Mouse (Mus musculus): ENCODE data around the gene 5730522E02Rik. TPM values are rescaled to one million over a fixed set of nuclear protein-coding genes. Genes with fewer than 3 reads are reported as not detected.

5730522E02Rik gene
- polyA plus RNA-seq, 1 experiment from 2014 or later = 14.6 TPM

DNA sequence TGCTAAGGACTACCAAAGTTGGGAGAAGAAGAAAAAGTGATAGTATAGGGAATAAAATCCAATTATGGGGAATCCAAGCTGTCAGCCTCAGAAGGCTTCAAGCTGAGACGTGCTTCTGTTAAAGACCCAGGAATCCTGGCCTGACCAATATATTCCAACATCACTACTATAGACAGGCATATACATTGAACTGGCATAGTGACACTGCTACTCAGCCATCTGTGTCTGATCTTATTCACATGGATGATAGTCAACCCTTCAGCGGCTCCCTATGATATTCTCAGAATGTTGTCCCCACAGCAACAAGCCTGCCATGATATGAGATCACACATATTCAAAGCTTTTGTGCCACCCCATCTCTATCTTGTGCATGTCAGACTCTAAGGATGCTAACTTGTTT lies 284.3 kb downstream of the 5730522E02Rik start:
- no peak for ATAC-seq

GRCm38 (mm10) chr11:25902321-25902720 lies 308.2 kb downstream of the 5730522E02Rik start:
- Histone ChIP-seq H3K4me2 (ENCODE audit: low read length) (no peak overlapping the region), H3K27me3 (replicated peaks; ENCODE audit: control insufficient read depth, insufficient read depth, low read length) (no peaks in the 10 kb centered on the region), H3K4me3 (ENCODE audit: low read depth, low read length) (no peak overlapping the region), H3K9ac (ENCODE audit: low read length) (no peak overlapping the region), H3K9me3 (replicated peaks; ENCODE audit: control insufficient read depth, low read length) (no peaks in the 10 kb centered on the region), H3K4me1 (ENCODE audit: control insufficient read depth, insufficient read depth, low read length) (no peaks in the 10 kb centered on the region), H3K27ac (ENCODE audit: low read depth, low read length) (no peak overlapping the region), H3K36me3 (ENCODE audit: control insufficient read depth, insufficient read depth, low read length) (no peaks in the 10 kb centered on the region)
- DNase-seq (ENCODE audit: low spot score) (no peak), ATAC-seq (no peak)
- 55% methylated on average over 2 of the region's 2 CpGs for WGBS

More for the DNA sequence above, 284.3 kb downstream of the 5730522E02Rik start:
- H3K27me3 ChIP-seq (replicated peaks; ENCODE audit: control insufficient read depth, insufficient read depth, low read length) = no peaks in the 10 kb centered on the region
- no peaks in the 10 kb centered on the region for H3K4me1 ChIP-seq (ENCODE audit: control insufficient read depth, insufficient read depth, low read length)
- H3K9me3 ChIP-seq (replicated peaks; ENCODE audit: control insufficient read depth, low read length) = no peaks in the 10 kb centered on the region
- H3K36me3 ChIP-seq (ENCODE audit: control insufficient read depth, insufficient read depth, low read length) = no peaks in the 10 kb centered on the region
- no peak overlapping the region for H3K4me2 ChIP-seq (ENCODE audit: low read length)
- no peak overlapping the region for H3K9ac ChIP-seq (ENCODE audit: low read length)
- DNase-seq (ENCODE audit: low spot score) = no peak
- 86% methylated on average over 2 of the region's 2 CpGs for WGBS
- no peak overlapping the region for H3K4me3 ChIP-seq (ENCODE audit: low read depth, low read length)
- H3K27ac ChIP-seq (ENCODE audit: low read depth, low read length) = no peak overlapping the region

DNA sequence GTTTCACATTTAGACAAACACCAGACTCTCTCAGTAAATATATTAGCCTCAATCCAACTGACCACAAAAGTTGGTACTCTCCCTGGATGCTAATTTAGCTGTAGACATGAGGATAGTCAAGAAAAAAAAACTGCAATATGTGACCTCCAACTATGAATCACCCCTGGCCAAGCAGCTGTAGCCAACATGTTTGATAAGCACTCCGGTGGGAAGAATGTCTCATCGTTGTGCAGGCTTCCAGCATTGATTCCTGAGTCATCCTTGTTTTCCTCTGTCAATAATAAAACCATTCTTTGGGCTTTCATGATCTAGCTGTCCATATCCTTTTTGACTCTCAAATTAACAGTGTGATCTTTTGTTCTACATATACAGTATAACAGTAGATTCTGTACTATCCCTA lies 308.9 kb downstream of the 5730522E02Rik start:
- WGBS = 83% methylated on average over 2 of the region's 2 CpGs
- DNase-seq (ENCODE audit: low spot score) (no peak), ATAC-seq (no peak)
- H3K27me3 ChIP-seq (replicated peaks; ENCODE audit: control insufficient read depth, insufficient read depth, low read length) = no peaks in the 10 kb centered on the region
- H3K9ac ChIP-seq (ENCODE audit: low read length) = no peak overlapping the region
- H3K4me2 ChIP-seq (ENCODE audit: low read length) = no peak overlapping the region
- H3K36me3 ChIP-seq (ENCODE audit: control insufficient read depth, insufficient read depth, low read length) = no peaks in the 10 kb centered on the region
- no peaks in the 10 kb centered on the region for H3K9me3 ChIP-seq (replicated peaks; ENCODE audit: control insufficient read depth, low read length)
- no peak overlapping the region for H3K27ac ChIP-seq (ENCODE audit: low read depth, low read length)
- no peak overlapping the region for H3K4me3 ChIP-seq (ENCODE audit: low read depth, low read length)
- no peaks in the 10 kb centered on the region for H3K4me1 ChIP-seq (ENCODE audit: control insufficient read depth, insufficient read depth, low read length)

DNA sequence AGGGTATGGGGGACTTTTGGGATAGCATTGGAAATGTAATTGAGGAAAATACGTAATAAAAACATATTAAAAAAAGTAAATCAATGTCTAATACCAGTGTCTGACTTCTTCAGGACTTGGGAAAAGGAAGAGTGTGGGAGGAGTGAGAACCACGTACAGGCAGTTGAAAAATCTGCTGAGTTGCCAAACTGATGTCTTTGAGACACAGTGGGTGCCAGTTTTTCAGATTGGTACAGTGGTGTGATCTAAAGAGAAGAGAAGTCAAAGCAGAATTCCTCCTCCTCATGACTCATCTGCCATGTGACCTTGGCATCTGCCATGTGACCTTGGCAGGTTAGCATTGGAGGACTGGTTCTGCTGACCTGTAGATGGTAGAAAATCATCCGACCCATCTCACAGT lies 316.7 kb downstream of the 5730522E02Rik start:
- Histone ChIP-seq H3K9me3 (replicated peaks; ENCODE audit: control insufficient read depth, low read length) (no peaks in the 10 kb centered on the region), H3K27me3 (replicated peaks; ENCODE audit: control insufficient read depth, insufficient read depth, low read length) (no peaks in the 10 kb centered on the region), H3K9ac (ENCODE audit: low read length) (no peak overlapping the region), H3K4me3 (ENCODE audit: low read depth, low read length) (no peak overlapping the region), H3K4me1 (ENCODE audit: control insufficient read depth, insufficient read depth, low read length) (no peaks in the 10 kb centered on the region), H3K27ac (ENCODE audit: low read depth, low read length) (no peak overlapping the region), H3K4me2 (ENCODE audit: low read length) (no peak overlapping the region), H3K36me3 (ENCODE audit: control insufficient read depth, insufficient read depth, low read length) (no peaks in the 10 kb centered on the region)
- ATAC-seq = no peak
- WGBS = 80% methylated on average over 3 of the region's 3 CpGs
- no peak for DNase-seq (ENCODE audit: low spot score)

- Histone ChIP-seq H3K4me1 (ENCODE audit: control insufficient read depth, insufficient read depth, low read length) (peaks cover 16% of the 10 kb centered on the region), H3K9me3 (replicated peaks; ENCODE audit: control insufficient read depth, low read length) (no peaks in the 10 kb centered on the region), H3K4me3 (ENCODE audit: low read depth, low read length) (no peak overlapping the region), H3K36me3 (ENCODE audit: control insufficient read depth, insufficient read depth, low read length) (no peaks in the 10 kb centered on the region), H3K27me3 (replicated peaks; ENCODE audit: control insufficient read depth, insufficient read depth, low read length) (no peaks in the 10 kb centered on the region), H3K9ac (ENCODE audit: low read length) (no peak overlapping the region), H3K4me2 (ENCODE audit: low read length) (no peak overlapping the region), H3K27ac (ENCODE audit: low read depth, low read length) (no peak overlapping the region)
- ATAC-seq = peak; percentile 54
- DNase-seq (ENCODE audit: low spot score) = peak; percentile 77
These were observed 337.6 kb downstream of the 5730522E02Rik start for GRCm38 (mm10) chr11:25872983-25873382.

GRCm38 (mm10) chr11:25872317-25872716 lies 338.2 kb downstream of the 5730522E02Rik start:
- 6% methylated on average over 4 of the region's 4 CpGs for WGBS
- Histone ChIP-seq H3K27ac (ENCODE audit: low read depth, low read length) (peak overlapping the region; percentile 82), H3K4me2 (ENCODE audit: low read length) (no peak overlapping the region), H3K27me3 (replicated peaks; ENCODE audit: control insufficient read depth, insufficient read depth, low read length) (no peaks in the 10 kb centered on the region), H3K9me3 (replicated peaks; ENCODE audit: control insufficient read depth, low read length) (no peaks in the 10 kb centered on the region), H3K4me3 (ENCODE audit: low read depth, low read length) (no peak overlapping the region), H3K36me3 (ENCODE audit: control insufficient read depth, insufficient read depth, low read length) (no peaks in the 10 kb centered on the region), H3K9ac (ENCODE audit: low read length) (no peak overlapping the region), H3K4me1 (ENCODE audit: control insufficient read depth, insufficient read depth, low read length) (peaks cover 23% of the 10 kb centered on the region)
- ATAC-seq (peak; percentile 67; the same call in 1 of the 2 replicates), DNase-seq (ENCODE audit: low spot score) (peak; percentile 70)

DNA sequence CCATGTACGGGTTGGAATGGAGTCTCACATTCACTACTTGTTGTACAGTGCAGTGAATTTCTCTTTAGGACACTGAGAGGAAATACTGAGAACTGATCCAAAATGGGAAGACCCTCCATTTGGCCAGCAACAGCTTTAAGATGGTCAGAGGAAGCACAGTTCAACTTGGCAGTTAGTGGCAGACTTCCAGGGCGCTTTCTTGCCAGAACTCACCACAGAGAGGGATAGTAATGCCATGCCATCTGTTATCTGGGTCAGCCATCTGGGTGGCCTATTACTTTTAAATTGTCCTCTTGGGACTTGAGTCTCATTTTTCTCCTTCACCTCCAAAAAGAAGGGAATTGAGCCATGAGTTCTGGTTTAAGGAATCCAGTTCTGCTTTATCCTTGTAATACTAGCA lies 344.3 kb downstream of the 5730522E02Rik start:
- H3K4me3 ChIP-seq (ENCODE audit: low read depth, low read length) = no peak overlapping the region
- no peak for DNase-seq (ENCODE audit: low spot score)
- WGBS = 77% methylated on average over 2 of the region's 2 CpGs

GRCm38 (mm10) chr11:25862686-25863085 lies 347.9 kb downstream of the 5730522E02Rik start:
- Histone ChIP-seq H3K36me3 (ENCODE audit: control insufficient read depth, insufficient read depth, low read length) (no peaks in the 10 kb centered on the region), H3K9ac (ENCODE audit: low read length) (no peak overlapping the region), H3K27me3 (replicated peaks; ENCODE audit: control insufficient read depth, insufficient read depth, low read length) (no peaks in the 10 kb centered on the region), H3K27ac (ENCODE audit: low read depth, low read length) (no peak overlapping the region), H3K4me3 (ENCODE audit: low read depth, low read length) (no peak overlapping the region), H3K4me2 (ENCODE audit: low read length) (no peak overlapping the region), H3K9me3 (replicated peaks; ENCODE audit: control insufficient read depth, low read length) (no peaks in the 10 kb centered on the region), H3K4me1 (ENCODE audit: control insufficient read depth, insufficient read depth, low read length) (peaks cover 9% of the 10 kb centered on the region; the same call in 1 of the 2 replicates)
- DNase-seq (ENCODE audit: low spot score) (peak; percentile 84), ATAC-seq (peak; percentile 84)
- 9% methylated on average over 9 of the region's 9 CpGs for WGBS

More for the DNA sequence above, 344.3 kb downstream of the 5730522E02Rik start:
- Histone ChIP-seq H3K9ac (ENCODE audit: low read length) (no peak overlapping the region), H3K4me2 (ENCODE audit: low read length) (no peak overlapping the region), H3K27me3 (replicated peaks; ENCODE audit: control insufficient read depth, insufficient read depth, low read length) (no peaks in the 10 kb centered on the region), H3K36me3 (ENCODE audit: control insufficient read depth, insufficient read depth, low read length) (no peaks in the 10 kb centered on the region), H3K9me3 (replicated peaks; ENCODE audit: control insufficient read depth, low read length) (no peaks in the 10 kb centered on the region), H3K27ac (ENCODE audit: low read depth, low read length) (no peak overlapping the region), H3K4me1 (ENCODE audit: control insufficient read depth, insufficient read depth, low read length) (peaks cover 13% of the 10 kb centered on the region; the same call in 1 of the 2 replicates)
- no peak for ATAC-seq

DNA sequence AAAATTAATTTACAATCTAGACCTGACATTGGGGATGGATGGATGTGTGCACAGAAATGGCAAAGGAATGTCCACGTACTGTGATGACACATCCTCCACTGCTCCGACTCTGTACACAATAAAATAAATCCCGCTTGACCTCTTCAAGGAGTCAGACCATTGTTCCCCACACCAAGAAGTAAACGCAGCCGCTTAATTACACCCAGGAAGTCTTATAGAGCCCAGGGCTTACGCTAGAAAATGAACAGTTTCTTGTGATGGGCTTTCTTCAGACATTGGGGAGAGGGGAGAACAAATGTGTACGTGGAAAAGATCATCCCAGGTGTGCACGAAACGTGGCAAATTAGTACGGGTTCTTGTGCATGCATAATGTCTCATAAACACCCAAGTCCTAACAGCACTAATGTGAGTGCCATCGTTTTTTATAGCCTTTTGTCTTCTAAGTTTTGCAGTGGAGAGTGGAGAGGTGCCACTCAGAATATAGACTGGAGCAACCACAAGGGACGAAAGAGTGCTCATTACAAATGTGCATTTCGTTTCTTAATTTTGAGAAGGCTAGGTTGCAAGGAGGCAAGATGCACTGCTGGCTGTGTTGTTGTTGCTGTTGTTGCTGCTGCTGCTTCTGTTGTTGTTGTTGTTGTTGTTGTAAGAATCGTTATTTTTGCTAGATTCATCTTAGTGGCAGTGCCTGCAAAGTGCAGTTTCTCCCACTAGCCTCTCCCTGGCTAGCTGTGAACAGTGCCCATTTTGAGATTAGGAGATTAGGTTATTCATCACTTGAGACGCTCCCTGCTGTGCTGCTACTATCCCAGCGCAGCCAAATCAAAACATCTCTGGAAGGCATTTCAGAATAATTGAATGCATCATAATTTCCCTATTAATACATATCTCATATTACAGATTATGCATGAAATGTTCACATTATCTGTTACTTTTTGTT lies 353.7 kb downstream of the 5730522E02Rik start:
- H3K27me3 ChIP-seq (replicated peaks; ENCODE audit: control insufficient read depth, insufficient read depth, low read length) = no peaks in the 10 kb centered on the region
- H3K4me1 ChIP-seq (ENCODE audit: control insufficient read depth, insufficient read depth, low read length) = peaks cover 35% of the 10 kb centered on the region
- ATAC-seq (peak; percentile 16; the same call in 1 of the 2 replicates), DNase-seq (ENCODE audit: low spot score) (peak; percentile 51)
- no peaks in the 10 kb centered on the region for H3K9me3 ChIP-seq (replicated peaks; ENCODE audit: control insufficient read depth, low read length)
- no peak overlapping the region for H3K4me3 ChIP-seq (ENCODE audit: low read depth, low read length)
- H3K27ac ChIP-seq (ENCODE audit: low read depth, low read length) = peak overlapping the region; percentile 85
- H3K36me3 ChIP-seq (ENCODE audit: control insufficient read depth, insufficient read depth, low read length) = no peaks in the 10 kb centered on the region
- WGBS = 7% methylated on average over 16 of the region's 16 CpGs
- H3K4me2 ChIP-seq (ENCODE audit: low read length) = peak overlapping the region; percentile 41
- H3K9ac ChIP-seq (ENCODE audit: low read length) = peak overlapping the region; percentile 47

All from forebrain, embryonic 14.5 days (tissue).